Mouse (Mus musculus) kidney, postnatal 10 days (tissue): ENCODE data around the gene Serpinc1.
"Not testable (repeated sequence)": the region's sequence is repeated elsewhere in the genome, so short reads cannot be mapped to it uniquely, and the experiment has no call there.

Experiments
- DNase-seq: peaks from one replicate; pipeline ENCODE4 v3.0.0; 2021; ENCODE audit warnings: mixed read lengths

The Serpinc1 gene

GRCm38 (mm10) chr1:160978071-160978735 lies at the start of gene Serpinc1:
Gene Serpinc1 (plus strand): TSS chr1:160978585.
- no peak for DNase-seq

- DNase-seq: no peak
Observed at GRCm38 (mm10) chr1:160931320-160931719, 47.1 kb upstream of the Serpinc1 start.

GRCm38 (mm10) chr1:160933896-160934482 lies 44.4 kb upstream of the Serpinc1 start:
- DNase-seq: peak; percentile 30

GRCm38 (mm10) chr1:160935551-160935950 lies 42.8 kb upstream of the Serpinc1 start:
- no peak for DNase-seq

GRCm38 (mm10) chr1:160963199-160963598 lies 15.2 kb upstream of the Serpinc1 start:
- DNase-seq: no peak

- peak; percentile 60 for DNase-seq
Observed at GRCm38 (mm10) chr1:160967268-160967667, 11.1 kb upstream of the Serpinc1 start.

- DNase-seq: no peak
Observed at GRCm38 (mm10) chr1:160968643-160969042, 9.7 kb upstream of the Serpinc1 start.

- no peak for DNase-seq
Observed at GRCm38 (mm10) chr1:160980021-160980420, 1.6 kb downstream of the Serpinc1 start.

- DNase-seq: no peak
Observed at GRCm38 (mm10) chr1:160980537-160981234, 2.3 kb downstream of the Serpinc1 start.

- no peak for DNase-seq
Observed at GRCm38 (mm10) chr1:160981337-160981736, 3.0 kb downstream of the Serpinc1 start.

GRCm38 (mm10) chr1:160982887-160983286 lies 4.5 kb downstream of the Serpinc1 start:
- DNase-seq: no peak

- DNase-seq: not testable (repeated sequence)
Observed at GRCm38 (mm10) chr1:160984731-160985130, 6.3 kb downstream of the Serpinc1 start.

GRCm38 (mm10) chr1:160985477-160985876 lies 7.1 kb downstream of the Serpinc1 start:
- DNase-seq: no peak

- DNase-seq: no peak
Observed at GRCm38 (mm10) chr1:160986881-160987635, 8.7 kb downstream of the Serpinc1 start.

GRCm38 (mm10) chr1:160989395-160989794 lies 11.0 kb downstream of the Serpinc1 start:
- DNase-seq: no peak

GRCm38 (mm10) chr1:160993851-160994250 lies 15.5 kb downstream of the Serpinc1 start:
- DNase-seq: no peak

GRCm38 (mm10) chr1:161004942-161005341 lies 26.6 kb downstream of the Serpinc1 start:
- no peak for DNase-seq

GRCm38 (mm10) chr1:161005526-161005925 lies 27.1 kb downstream of the Serpinc1 start:
- DNase-seq: no peak

- no peak for DNase-seq
Observed at GRCm38 (mm10) chr1:161006471-161006870, 28.1 kb downstream of the Serpinc1 start.

- no peak for DNase-seq
Observed at GRCm38 (mm10) chr1:161008038-161008437, 29.7 kb downstream of the Serpinc1 start.

- no peak for DNase-seq
Observed at GRCm38 (mm10) chr1:161010436-161010835, 32.1 kb downstream of the Serpinc1 start.

GRCm38 (mm10) chr1:161016378-161016777 lies 38.0 kb downstream of the Serpinc1 start:
- no peak for DNase-seq

- DNase-seq: no peak
Observed at GRCm38 (mm10) chr1:161020051-161020450, 41.7 kb downstream of the Serpinc1 start.
